Mouse (Mus musculus) adrenal gland, adult (tissue): ENCODE measurements at regions not wholly inside any gene's neighbourhood (a gene's known extent, or its start where the extent isn't known, plus 50 kb on each side); places are given as distances from the start of the nearest gene placed in this dataset.
A peak's percentile ranks its signal among the peaks of the same experiment; 100 is the strongest.

Experiments used
- DNase-seq, 2 experiments: peaks; one replicate each; pipeline ENCODE4 v3.0.0; 2022 to 2023; ENCODE audit warnings: low spot score in 1 of 2; ENCODE audit not compliant: inconsistent age in 2 of 2

- DNase-seq = no peak
Observed at GRCm38 (mm10) chr13:59235836-59236235, 349.2 kb downstream of the Agtpbp1 start.

DNA sequence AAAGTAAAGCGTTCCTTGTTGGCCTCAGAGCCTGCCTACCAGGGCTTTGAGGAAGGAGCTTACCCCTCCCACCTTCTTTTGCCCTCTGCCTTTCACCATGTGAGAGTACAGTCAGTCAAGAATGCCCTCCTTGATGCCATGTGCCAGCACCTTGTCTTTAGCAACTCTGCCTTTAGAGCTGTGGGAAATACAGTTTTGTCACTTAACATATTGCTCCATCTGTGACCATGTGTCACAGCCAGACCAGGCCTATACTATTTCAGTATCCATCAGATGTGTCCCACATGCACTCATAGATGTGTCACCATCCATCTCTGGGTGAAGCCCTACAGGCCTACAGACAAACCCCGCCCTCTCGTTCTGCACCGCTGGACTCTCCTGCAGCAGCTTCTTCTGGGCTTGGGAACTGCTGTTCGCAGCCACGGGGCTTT lies 355.9 kb downstream of the Agtpbp1 start:
- no peak for DNase-seq

DNA sequence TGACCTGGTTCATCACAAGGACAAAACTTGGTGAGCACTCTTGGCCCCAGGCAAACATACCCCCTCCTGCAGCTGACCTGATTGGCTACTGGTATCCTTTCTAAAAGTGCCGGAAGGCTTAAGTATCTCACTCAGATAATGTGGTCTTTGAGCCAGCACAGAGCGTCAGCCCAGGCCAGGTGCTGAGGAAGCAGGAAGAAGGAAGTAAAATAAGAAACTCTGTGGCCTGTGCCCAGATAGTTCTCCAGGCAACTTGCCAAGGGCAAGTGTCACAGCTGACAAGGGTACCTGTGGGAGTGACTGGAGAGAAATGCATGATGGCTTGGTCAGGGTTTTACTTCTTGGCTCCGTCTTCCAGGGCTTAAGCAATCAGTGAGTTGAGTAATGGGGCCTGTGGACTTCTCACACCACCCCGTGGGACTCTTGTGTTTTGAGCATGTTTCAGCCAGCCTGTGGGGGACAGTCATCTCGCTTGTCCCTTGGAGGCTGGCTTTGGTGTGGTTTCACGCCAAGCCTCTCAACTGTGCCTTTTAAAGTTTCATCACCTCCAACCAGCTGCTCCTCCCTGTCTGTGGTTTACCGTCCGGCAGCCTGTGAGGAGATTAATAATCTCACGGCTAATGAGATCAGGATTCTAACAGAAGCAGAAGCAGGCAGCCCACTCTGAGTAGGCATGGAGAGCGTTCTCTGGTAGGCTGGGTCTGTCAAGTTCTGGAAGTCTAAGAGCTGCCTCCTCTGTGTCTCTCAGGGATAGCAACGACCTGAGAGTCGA lies 356.8 kb downstream of the Agtpbp1 start:
- DNase-seq = peak; percentile 6 to 78

- DNase-seq = no peak
Observed at GRCm38 (mm10) chr13:59227523-59228058, 357.4 kb downstream of the Agtpbp1 start.

DNA sequence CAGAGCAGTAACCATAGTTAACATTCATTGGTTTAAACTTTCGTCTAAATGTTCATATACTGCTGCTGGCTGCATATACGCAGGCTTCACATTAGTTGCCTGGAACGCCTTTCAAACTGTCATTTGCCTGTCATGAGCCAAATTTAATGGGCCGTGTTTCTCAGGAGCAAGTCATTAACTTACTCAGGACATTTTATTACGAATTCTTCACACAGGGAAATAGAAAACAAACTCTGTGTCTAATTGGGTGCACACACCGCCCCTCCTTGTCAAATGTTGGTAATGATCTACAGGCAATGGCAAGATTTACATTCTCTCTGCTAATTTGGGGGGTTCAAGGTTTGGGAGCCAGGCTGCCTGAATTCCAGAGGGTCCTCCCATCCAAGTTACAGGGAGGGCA lies 364.4 kb downstream of the Agtpbp1 start:
- DNase-seq = no peak

GRCm38 (mm10) chr13:59220156-59220555 lies 364.9 kb downstream of the Agtpbp1 start:
- peak; percentile 4 to 46 for DNase-seq

GRCm38 (mm10) chr13:59216686-59217298 lies 368.2 kb downstream of the Agtpbp1 start:
- DNase-seq = no peak

- no peak for DNase-seq
Observed at GRCm38 (mm10) chr13:59212296-59212701, 372.7 kb downstream of the Agtpbp1 start.

GRCm38 (mm10) chr13:59210828-59211227 lies 374.2 kb downstream of the Agtpbp1 start:
- no peak for DNase-seq

DNA sequence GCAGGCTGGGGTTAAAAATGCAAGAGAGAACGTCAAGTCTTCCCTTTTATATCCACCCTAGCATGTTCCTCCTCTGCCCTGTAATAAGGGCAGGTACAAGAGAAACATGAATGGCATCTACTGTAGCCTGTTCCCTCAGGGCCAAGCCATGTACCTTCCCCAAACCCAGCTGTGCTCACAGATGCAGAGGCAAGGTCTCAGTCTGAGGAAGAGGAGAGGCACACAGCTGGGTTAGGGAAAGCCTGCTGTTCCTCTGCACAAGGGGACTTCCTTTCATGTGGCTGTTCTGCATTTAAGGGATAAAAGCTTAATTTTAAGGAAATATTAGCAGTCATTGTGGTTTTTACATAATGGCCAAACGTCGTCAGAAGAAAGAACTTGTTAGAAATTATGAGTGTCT lies 378.8 kb downstream of the Agtpbp1 start:
- no peak for DNase-seq

DNA sequence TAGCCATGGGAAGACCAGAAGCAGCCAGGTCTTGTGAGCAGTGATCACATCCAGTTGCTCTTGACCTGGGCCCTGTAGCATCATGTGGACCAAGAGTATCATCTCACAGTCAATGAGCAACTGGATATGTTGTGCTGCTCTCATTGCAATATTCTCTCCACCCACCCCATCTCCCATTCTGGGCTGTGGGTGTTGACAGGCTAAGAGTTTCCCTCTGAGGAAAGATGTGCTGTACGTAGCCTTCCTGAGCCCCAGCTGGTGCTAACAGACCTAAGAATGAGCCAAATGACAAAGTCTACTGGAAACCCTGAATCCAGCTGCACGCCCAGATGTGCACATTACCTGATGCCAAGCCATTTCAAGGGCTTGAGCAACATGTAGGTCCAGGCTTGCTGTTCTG lies 380.5 kb downstream of the Agtpbp1 start:
- DNase-seq = no peak

DNA sequence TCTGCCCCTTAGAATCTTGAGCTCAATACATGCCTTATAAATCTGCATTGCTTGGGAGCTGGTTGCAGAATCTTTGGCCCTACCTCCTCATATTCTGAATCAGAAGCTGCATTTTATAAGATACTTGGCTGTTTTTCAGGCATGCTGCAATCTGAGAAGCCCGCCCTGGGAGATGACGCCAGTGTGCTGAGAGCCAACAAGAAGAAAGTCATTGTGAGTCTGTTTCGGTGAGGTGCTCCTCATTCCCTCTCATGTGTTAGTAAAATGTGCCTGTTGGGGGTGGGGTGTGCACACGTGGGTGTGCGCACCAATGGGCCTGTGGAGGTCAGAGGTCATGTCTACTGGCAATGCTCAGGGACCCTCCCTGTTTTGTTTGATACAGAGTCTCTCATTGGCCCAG lies 388.7 kb downstream of the Agtpbp1 start:
- DNase-seq = peak in 1 of 2 experiments; percentile 21

DNA sequence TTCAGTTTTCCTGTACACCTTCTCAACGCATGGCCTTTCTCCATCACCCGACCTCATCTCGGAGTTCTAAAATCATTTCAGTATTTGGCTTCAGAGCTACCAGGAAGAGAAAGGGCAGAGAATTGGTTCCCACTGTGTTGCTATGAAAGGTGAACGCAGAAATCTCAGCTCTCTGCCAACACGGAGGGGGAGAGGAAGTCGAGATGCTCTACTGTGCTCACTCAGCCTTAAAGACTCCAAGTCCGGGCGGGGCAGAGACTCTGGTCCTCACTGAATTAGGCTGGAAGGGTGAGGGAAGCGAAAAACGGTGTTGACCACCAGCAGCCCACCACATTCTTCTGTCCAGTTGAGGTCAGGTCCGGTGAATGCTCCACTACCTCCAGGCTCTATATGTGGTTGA lies 382.1 kb downstream of the Ntrk2 start:
- no peak for DNase-seq
